Mouse (Mus musculus): Measurements from ENCODE around the gene Gas2l2.

Gene Gas2l2

GRCm38 (mm10) chr11:83440081-83441064 lies 11.1 kb upstream of the Gas2l2 start:
- Histone ChIP-seq H3K27me3 (ENCODE audit: insufficient read depth, low read length) (peaks cover 80% of the 10 kb centered on the region), H3K4me3 (replicated peaks; ENCODE audit: low read length) (peak overlapping the region; percentile 84), H3K4me1 (replicated peaks; ENCODE audit: low read depth, low read length) (peaks cover 29% of the 10 kb centered on the region), H3K9me3 (ENCODE audit: low read length) (peaks cover 15% of the 10 kb centered on the region), H3K36me3 (ENCODE audit: insufficient read depth, low read length) (no peaks in the 10 kb centered on the region)
- TF ChIP-seq POU5F1 (IDR thresholded peaks at IDR 0.05; ENCODE audit: borderline replicate concordance, low read length) (no peak), NANOG (IDR thresholded peaks at IDR 0.05; ENCODE audit: borderline replicate concordance, low read length) (no peak), CTCF (conservative IDR thresholded peaks at IDR 0.05; ENCODE audit: low read length) (peak; percentile 81)

GRCm38 (mm10) chr11:83439426-83440060 lies 10.3 kb upstream of the Gas2l2 start:
- Histone ChIP-seq H3K4me3 (replicated peaks; ENCODE audit: low read length) (no peak overlapping the region), H3K36me3 (ENCODE audit: insufficient read depth, low read length) (no peaks in the 10 kb centered on the region), H3K9me3 (ENCODE audit: low read length) (peaks cover 15% of the 10 kb centered on the region), H3K27me3 (ENCODE audit: insufficient read depth, low read length) (peaks cover 79% of the 10 kb centered on the region), H3K4me1 (replicated peaks; ENCODE audit: low read depth, low read length) (peaks cover 22% of the 10 kb centered on the region)
- no peak for TF ChIP-seq CTCF (conservative IDR thresholded peaks at IDR 0.05; ENCODE audit: low read length)
- no peak for TF ChIP-seq NANOG (IDR thresholded peaks at IDR 0.05; ENCODE audit: borderline replicate concordance, low read length)
- no peak for TF ChIP-seq POU5F1 (IDR thresholded peaks at IDR 0.05; ENCODE audit: borderline replicate concordance, low read length)

- H3K9me3 ChIP-seq (ENCODE audit: low read length) = peaks cover 15% of the 10 kb centered on the region
- H3K4me1 ChIP-seq (replicated peaks; ENCODE audit: low read depth, low read length) = peaks cover 2% of the 10 kb centered on the region; the same call in 1 of the 2 replicates
- TF ChIP-seq POU5F1 (IDR thresholded peaks at IDR 0.05; ENCODE audit: borderline replicate concordance, low read length) (no peak), NANOG (IDR thresholded peaks at IDR 0.05; ENCODE audit: borderline replicate concordance, low read length) (no peak), CTCF (conservative IDR thresholded peaks at IDR 0.05; ENCODE audit: low read length) (no peak)
- H3K4me3 ChIP-seq (replicated peaks; ENCODE audit: low read length) = no peak within 1 kb of the TSS
- H3K27me3 ChIP-seq (ENCODE audit: insufficient read depth, low read length) = peaks cover 60% of the 10 kb centered on the region
- H3K36me3 ChIP-seq (ENCODE audit: insufficient read depth, low read length) = no peaks in the 10 kb centered on the region
Measured at GRCm38 (mm10) chr11:83437377-83437776, 8.1 kb upstream of the Gas2l2 start, which contains the start of gene 1700020L24Rik. TSS of gene 1700020L24Rik (plus strand) at chr11:83437677.

GRCm38 (mm10) chr11:83432533-83432932 lies 3.3 kb upstream of the Gas2l2 start:
- Histone ChIP-seq H3K4me1 (replicated peaks; ENCODE audit: low read depth, low read length) (peaks cover 13% of the 10 kb centered on the region), H3K4me3 (replicated peaks; ENCODE audit: low read length) (no peak overlapping the region), H3K36me3 (ENCODE audit: insufficient read depth, low read length) (no peaks in the 10 kb centered on the region), H3K9me3 (ENCODE audit: low read length) (no peaks in the 10 kb centered on the region), H3K27me3 (ENCODE audit: insufficient read depth, low read length) (peaks cover 58% of the 10 kb centered on the region)
- TF ChIP-seq CTCF (conservative IDR thresholded peaks at IDR 0.05; ENCODE audit: low read length) = no peak
- TF ChIP-seq POU5F1 (IDR thresholded peaks at IDR 0.05; ENCODE audit: borderline replicate concordance, low read length) = no peak
- no peak for TF ChIP-seq NANOG (IDR thresholded peaks at IDR 0.05; ENCODE audit: borderline replicate concordance, low read length)

GRCm38 (mm10) chr11:83426964-83427363 lies 2.3 kb downstream of the Gas2l2 start:
- H3K9me3 ChIP-seq (ENCODE audit: low read length) = no peaks in the 10 kb centered on the region
- no peaks in the 10 kb centered on the region for H3K36me3 ChIP-seq (ENCODE audit: insufficient read depth, low read length)
- H3K4me3 ChIP-seq (replicated peaks; ENCODE audit: low read length) = peak overlapping the region; percentile 69
- peaks cover 86% of the 10 kb centered on the region for H3K27me3 ChIP-seq (ENCODE audit: insufficient read depth, low read length)
- TF ChIP-seq CTCF (conservative IDR thresholded peaks at IDR 0.05; ENCODE audit: low read length) (no peak), NANOG (IDR thresholded peaks at IDR 0.05; ENCODE audit: borderline replicate concordance, low read length) (no peak), POU5F1 (IDR thresholded peaks at IDR 0.05; ENCODE audit: borderline replicate concordance, low read length) (no peak)
- H3K4me1 ChIP-seq (replicated peaks; ENCODE audit: low read depth, low read length) = peaks cover 29% of the 10 kb centered on the region

- peak; percentile 78 for TF ChIP-seq CTCF (conservative IDR thresholded peaks at IDR 0.05; ENCODE audit: low read length)
- no peak for TF ChIP-seq NANOG (IDR thresholded peaks at IDR 0.05; ENCODE audit: borderline replicate concordance, low read length)
- Histone ChIP-seq H3K36me3 (ENCODE audit: insufficient read depth, low read length) (no peaks in the 10 kb centered on the region), H3K4me3 (replicated peaks; ENCODE audit: low read length) (no peak overlapping the region), H3K9me3 (ENCODE audit: low read length) (no peaks in the 10 kb centered on the region), H3K4me1 (replicated peaks; ENCODE audit: low read depth, low read length) (peaks cover 34% of the 10 kb centered on the region), H3K27me3 (ENCODE audit: insufficient read depth, low read length) (peaks cover 91% of the 10 kb centered on the region)
Measured at GRCm38 (mm10) chr11:83424681-83425080, 4.6 kb downstream of the Gas2l2 start.

GRCm38 (mm10) chr11:83421305-83421704 lies 8.0 kb downstream of the Gas2l2 start:
- H3K36me3 ChIP-seq (ENCODE audit: insufficient read depth, low read length) = no peaks in the 10 kb centered on the region
- H3K4me3 ChIP-seq (replicated peaks; ENCODE audit: low read length) = no peak overlapping the region
- H3K4me1 ChIP-seq (replicated peaks; ENCODE audit: low read depth, low read length) = peaks cover 21% of the 10 kb centered on the region
- H3K9me3 ChIP-seq (ENCODE audit: low read length) = no peaks in the 10 kb centered on the region
- H3K27me3 ChIP-seq (ENCODE audit: insufficient read depth, low read length) = peaks cover 87% of the 10 kb centered on the region
- no peak for TF ChIP-seq NANOG (IDR thresholded peaks at IDR 0.05; ENCODE audit: borderline replicate concordance, low read length)
- TF ChIP-seq CTCF (conservative IDR thresholded peaks at IDR 0.05; ENCODE audit: low read length) = no peak
- no peak for TF ChIP-seq POU5F1 (IDR thresholded peaks at IDR 0.05; ENCODE audit: borderline replicate concordance, low read length)

GRCm38 (mm10) chr11:83420338-83420737 lies 8.9 kb downstream of the Gas2l2 start:
- Histone ChIP-seq H3K27me3 (ENCODE audit: insufficient read depth, low read length) (peaks cover 88% of the 10 kb centered on the region), H3K36me3 (ENCODE audit: insufficient read depth, low read length) (no peaks in the 10 kb centered on the region), H3K4me1 (replicated peaks; ENCODE audit: low read depth, low read length) (peaks cover 18% of the 10 kb centered on the region), H3K4me3 (replicated peaks; ENCODE audit: low read length) (no peak overlapping the region), H3K9me3 (ENCODE audit: low read length) (no peaks in the 10 kb centered on the region)
- TF ChIP-seq NANOG (IDR thresholded peaks at IDR 0.05; ENCODE audit: borderline replicate concordance, low read length) (no peak), POU5F1 (IDR thresholded peaks at IDR 0.05; ENCODE audit: borderline replicate concordance, low read length) (no peak), CTCF (conservative IDR thresholded peaks at IDR 0.05; ENCODE audit: low read length) (no peak; the same call in 1 of the 2 replicates)

All from E14TG2a.4 (cell line).